Mouse (Mus musculus): ENCODE measurements around the gene Olfr66. TPM values are rescaled to one million over a fixed set of nuclear protein-coding genes. Genes with fewer than 3 reads are reported as not detected.

Gene Olfr66
- polyA plus RNA-seq, 1 experiment from 2014 or later = not detected

- Histone ChIP-seq H3K36me3 (no peaks in the 10 kb centered on the region), H3K9me3 (no peaks in the 10 kb centered on the region), H3K4me3 (no peak overlapping the region), H3K4me1 (no peaks in the 10 kb centered on the region), H3K9ac (no peak overlapping the region), H3K4me2 (no peak overlapping the region), H3K27me3 (no peaks in the 10 kb centered on the region), H3K27ac (no peak overlapping the region)
- 70% methylated on average over 3 of the region's 3 CpGs for WGBS
- no peak for ATAC-seq (ENCODE audit: insufficient number of reproducible peaks, low FRiP score, low TSS enrichment, low read depth)
Observed at GRCm38 (mm10) chr7:103861531-103861930, 24.5 kb downstream of the Olfr66 start.

GRCm38 (mm10) chr7:103860855-103861254 lies 25.2 kb downstream of the Olfr66 start:
- Histone ChIP-seq H3K27ac (no peak overlapping the region), H3K4me2 (no peak overlapping the region), H3K27me3 (no peaks in the 10 kb centered on the region), H3K9ac (no peak overlapping the region), H3K9me3 (no peaks in the 10 kb centered on the region), H3K4me1 (no peaks in the 10 kb centered on the region), H3K4me3 (no peak overlapping the region), H3K36me3 (no peaks in the 10 kb centered on the region)
- no peak for ATAC-seq (ENCODE audit: insufficient number of reproducible peaks, low FRiP score, low TSS enrichment, low read depth)
- WGBS = 47% methylated on average over 1 of the region's 1 CpGs

- Histone ChIP-seq H3K4me2 (no peak overlapping the region), H3K27me3 (no peaks in the 10 kb centered on the region), H3K27ac (no peak overlapping the region), H3K9me3 (no peaks in the 10 kb centered on the region), H3K4me3 (no peak overlapping the region), H3K9ac (no peak overlapping the region), H3K4me1 (no peaks in the 10 kb centered on the region), H3K36me3 (no peaks in the 10 kb centered on the region)
- WGBS = 58% methylated on average over 2 of the region's 2 CpGs
- no peak for ATAC-seq (ENCODE audit: insufficient number of reproducible peaks, low FRiP score, low TSS enrichment, low read depth)
Observed at GRCm38 (mm10) chr7:103859076-103859475, 27.0 kb downstream of the Olfr66 start.

- no peak for ATAC-seq (ENCODE audit: insufficient number of reproducible peaks, low FRiP score, low TSS enrichment, low read depth)
- WGBS = 72% methylated on average over 1 of the region's 1 CpGs
- Histone ChIP-seq H3K4me2 (no peak overlapping the region), H3K27ac (no peak overlapping the region), H3K9ac (no peak overlapping the region), H3K4me3 (no peak overlapping the region), H3K4me1 (no peaks in the 10 kb centered on the region), H3K36me3 (no peaks in the 10 kb centered on the region), H3K27me3 (no peaks in the 10 kb centered on the region), H3K9me3 (no peaks in the 10 kb centered on the region)
Observed at GRCm38 (mm10) chr7:103854669-103855068, 31.4 kb downstream of the Olfr66 start.

- 64% methylated on average over 2 of the region's 2 CpGs for WGBS
- H3K27ac ChIP-seq = no peak within 1 kb of the TSS
- H3K9ac ChIP-seq = no peak within 1 kb of the TSS
- H3K4me1 ChIP-seq = no peaks in the 10 kb centered on the region
- H3K27me3 ChIP-seq = no peaks in the 10 kb centered on the region
- no peak within 1 kb of the TSS for H3K4me2 ChIP-seq
- no peaks in the 10 kb centered on the region for H3K9me3 ChIP-seq
- ATAC-seq (ENCODE audit: insufficient number of reproducible peaks, low FRiP score, low TSS enrichment, low read depth) = no peak
- no peaks in the 10 kb centered on the region for H3K36me3 ChIP-seq
- no peak within 1 kb of the TSS for H3K4me3 ChIP-seq
Observed at GRCm38 (mm10) chr7:103853090-103853489, 33.0 kb downstream of the Olfr66 start, which contains the start of gene Hbb-y. Gene Hbb-y (minus strand): TSS chr7:103853216.

- Histone ChIP-seq H3K36me3 (no peaks in the 10 kb centered on the region), H3K4me1 (no peaks in the 10 kb centered on the region), H3K4me2 (no peak overlapping the region), H3K9ac (no peak overlapping the region), H3K4me3 (no peak overlapping the region), H3K27ac (no peak overlapping the region), H3K27me3 (no peaks in the 10 kb centered on the region), H3K9me3 (no peaks in the 10 kb centered on the region)
- no peak for ATAC-seq (ENCODE audit: insufficient number of reproducible peaks, low FRiP score, low TSS enrichment, low read depth)
- WGBS = 56% methylated on average over 2 of the region's 2 CpGs
Observed at GRCm38 (mm10) chr7:103844525-103845325, 41.3 kb downstream of the Olfr66 start.

GRCm38 (mm10) chr7:103843034-103843433 lies 43.0 kb downstream of the Olfr66 start, which contains the start of gene Hbb-bh1:
Gene Hbb-bh1 (minus strand): TSS chr7:103843164.
- no peak within 1 kb of the TSS for H3K27ac ChIP-seq
- no peak within 1 kb of the TSS for H3K4me2 ChIP-seq
- no peak for ATAC-seq (ENCODE audit: insufficient number of reproducible peaks, low FRiP score, low TSS enrichment, low read depth)
- no peak within 1 kb of the TSS for H3K9ac ChIP-seq
- H3K36me3 ChIP-seq = no peaks in the 10 kb centered on the region
- WGBS = 88% methylated on average over 2 of the region's 2 CpGs
- no peaks in the 10 kb centered on the region for H3K4me1 ChIP-seq
- H3K9me3 ChIP-seq = no peaks in the 10 kb centered on the region
- no peak within 1 kb of the TSS for H3K4me3 ChIP-seq
- no peaks in the 10 kb centered on the region for H3K27me3 ChIP-seq

GRCm38 (mm10) chr7:103840268-103840667 lies 45.8 kb downstream of the Olfr66 start, which contains the start of gene Hbb-bh2:
Gene Hbb-bh2 (minus strand): TSS chr7:103840520.
- Histone ChIP-seq H3K27me3 (no peaks in the 10 kb centered on the region), H3K9ac (no peak within 1 kb of the TSS), H3K36me3 (no peaks in the 10 kb centered on the region), H3K4me2 (no peak within 1 kb of the TSS), H3K4me1 (no peaks in the 10 kb centered on the region), H3K27ac (no peak within 1 kb of the TSS), H3K4me3 (no peak within 1 kb of the TSS), H3K9me3 (no peaks in the 10 kb centered on the region)
- whole genome bisulfite sequencing = 69% methylated on average over 3 of the region's 3 CpGs
- ATAC-seq (ENCODE audit: insufficient number of reproducible peaks, low FRiP score, low TSS enrichment, low read depth) = no peak

Other genes starting within 250 kb of the Olfr66 start
- not detected in 2 replicates for gene Olfr622, start 243.6 kb downstream of the Olfr66 start, polyA plus RNA-seq (2015; fragmentation: Nextera tagmentation; extraction: Ambion mirVana)
- gene Olfr623, start 222.6 kb downstream of the Olfr66 start, polyA plus RNA-seq (2015; fragmentation: Nextera tagmentation; extraction: Ambion mirVana) = not detected in 2 replicates
- 0.02 and 0.03 TPM in 2 replicates for gene Olfr624, start 215.1 kb downstream of the Olfr66 start, polyA plus RNA-seq (2015; fragmentation: Nextera tagmentation; extraction: Ambion mirVana)
- gene Olfr625-ps1, start 203.5 kb downstream of the Olfr66 start, polyA plus RNA-seq (2015; fragmentation: Nextera tagmentation; extraction: Ambion mirVana) = not detected in 2 replicates
- gene Olfr243, start 171.6 kb downstream of the Olfr66 start, polyA plus RNA-seq (2015; fragmentation: Nextera tagmentation; extraction: Ambion mirVana) = not detected in 2 replicates
- not detected in 2 replicates for gene Olfr628, start 155.9 kb downstream of the Olfr66 start, polyA plus RNA-seq (2015; fragmentation: Nextera tagmentation; extraction: Ambion mirVana)
- gene Olfr629, start 141.3 kb downstream of the Olfr66 start, polyA plus RNA-seq (2015; fragmentation: Nextera tagmentation; extraction: Ambion mirVana) = not detected in 2 replicates
- gene Olfr630, start 128.9 kb downstream of the Olfr66 start, polyA plus RNA-seq (2015; fragmentation: Nextera tagmentation; extraction: Ambion mirVana) = not detected in 2 replicates
- not detected in 2 replicates for gene Olfr69, start 114.7 kb downstream of the Olfr66 start, polyA plus RNA-seq (2015; fragmentation: Nextera tagmentation; extraction: Ambion mirVana)
- not detected in 2 replicates for gene Olfr68, start 106.6 kb downstream of the Olfr66 start, polyA plus RNA-seq (2015; fragmentation: Nextera tagmentation; extraction: Ambion mirVana)
- gene Olfr67, start 94.4 kb downstream of the Olfr66 start, polyA plus RNA-seq (2015; fragmentation: Nextera tagmentation; extraction: Ambion mirVana) = not detected in 2 replicates
- gene Hbb-bt, start 72.3 kb downstream of the Olfr66 start, polyA plus RNA-seq (2015; fragmentation: Nextera tagmentation; extraction: Ambion mirVana) = 3,412 and 3,951 TPM in 2 replicates
- gene Hbb-bs, start 58.2 kb downstream of the Olfr66 start, polyA plus RNA-seq (2015; fragmentation: Nextera tagmentation; extraction: Ambion mirVana) = 10,346 and 10,923 TPM in 2 replicates
- not detected in 2 replicates for gene Hbb-bh2, start 45.7 kb downstream of the Olfr66 start, polyA plus RNA-seq (2015; fragmentation: Nextera tagmentation; extraction: Ambion mirVana)
- 3.2 and 5.3 TPM in 2 replicates for gene Hbb-bh1, start 43.1 kb downstream of the Olfr66 start, polyA plus RNA-seq (2015; fragmentation: Nextera tagmentation; extraction: Ambion mirVana)
- gene Hbb-y, start 33.0 kb downstream of the Olfr66 start, polyA plus RNA-seq (2015; fragmentation: Nextera tagmentation; extraction: Ambion mirVana) = 236 and 533 TPM in 2 replicates
- not detected in 2 replicates for gene Olfr64, start 8.2 kb upstream of the Olfr66 start, polyA plus RNA-seq (2015; fragmentation: Nextera tagmentation; extraction: Ambion mirVana)
- not detected in 2 replicates for gene Olfr65, start 17.2 kb upstream of the Olfr66 start, polyA plus RNA-seq (2015; fragmentation: Nextera tagmentation; extraction: Ambion mirVana)
- not detected in 2 replicates for gene Olfr631, start 42.6 kb upstream of the Olfr66 start, polyA plus RNA-seq (2015; fragmentation: Nextera tagmentation; extraction: Ambion mirVana)
- gene Olfr632, start 48.1 kb upstream of the Olfr66 start, polyA plus RNA-seq (2015; fragmentation: Nextera tagmentation; extraction: Ambion mirVana) = not detected in 2 replicates
- gene Olfr633, start 58.2 kb upstream of the Olfr66 start, polyA plus RNA-seq (2015; fragmentation: Nextera tagmentation; extraction: Ambion mirVana) = not detected in 2 replicates
- not detected in 2 replicates for gene Olfr635, start 84.9 kb upstream of the Olfr66 start, polyA plus RNA-seq (2015; fragmentation: Nextera tagmentation; extraction: Ambion mirVana)
- not detected in 2 replicates for gene Olfr638, start 112.5 kb upstream of the Olfr66 start, polyA plus RNA-seq (2015; fragmentation: Nextera tagmentation; extraction: Ambion mirVana)
- gene Olfr639, start 131.1 kb upstream of the Olfr66 start, polyA plus RNA-seq (2015; fragmentation: Nextera tagmentation; extraction: Ambion mirVana) = not detected in 2 replicates
- not detected in 2 replicates for gene Olfr640, start 139.3 kb upstream of the Olfr66 start, polyA plus RNA-seq (2015; fragmentation: Nextera tagmentation; extraction: Ambion mirVana)
- gene Olfr641, start 149.2 kb upstream of the Olfr66 start, polyA plus RNA-seq (2015; fragmentation: Nextera tagmentation; extraction: Ambion mirVana) = not detected in 2 replicates
- gene Olfr642, start 166.4 kb upstream of the Olfr66 start, polyA plus RNA-seq (2015; fragmentation: Nextera tagmentation; extraction: Ambion mirVana) = not detected in 2 replicates
- gene 4930516K23Rik, start 175.2 kb upstream of the Olfr66 start, polyA plus RNA-seq (2015; fragmentation: Nextera tagmentation; extraction: Ambion mirVana) = not detected in 2 replicates
- not detected in 2 replicates for gene Olfr644, start 185.6 kb upstream of the Olfr66 start, polyA plus RNA-seq (2015; fragmentation: Nextera tagmentation; extraction: Ambion mirVana)
- not detected in 2 replicates for gene Olfr645, start 199.2 kb upstream of the Olfr66 start, polyA plus RNA-seq (2015; fragmentation: Nextera tagmentation; extraction: Ambion mirVana)
- gene Olfr646, start 218.6 kb upstream of the Olfr66 start, polyA plus RNA-seq (2015; fragmentation: Nextera tagmentation; extraction: Ambion mirVana) = not detected in 2 replicates
- gene Ubqln5, start 243.6 kb upstream of the Olfr66 start, polyA plus RNA-seq (2015; fragmentation: Nextera tagmentation; extraction: Ambion mirVana) = not detected in 2 replicates

Measured in limb, embryonic 15.5 days (tissue).